Mouse (Mus musculus): ENCODE data around the gene Ppp1r21. TPM values are rescaled to one million over a fixed set of nuclear protein-coding genes. Genes with fewer than 3 reads are reported as not detected.

Ppp1r21 gene
- polyA plus RNA-seq, 1 experiment from 2014 or later, result 27.6 TPM

DNA sequence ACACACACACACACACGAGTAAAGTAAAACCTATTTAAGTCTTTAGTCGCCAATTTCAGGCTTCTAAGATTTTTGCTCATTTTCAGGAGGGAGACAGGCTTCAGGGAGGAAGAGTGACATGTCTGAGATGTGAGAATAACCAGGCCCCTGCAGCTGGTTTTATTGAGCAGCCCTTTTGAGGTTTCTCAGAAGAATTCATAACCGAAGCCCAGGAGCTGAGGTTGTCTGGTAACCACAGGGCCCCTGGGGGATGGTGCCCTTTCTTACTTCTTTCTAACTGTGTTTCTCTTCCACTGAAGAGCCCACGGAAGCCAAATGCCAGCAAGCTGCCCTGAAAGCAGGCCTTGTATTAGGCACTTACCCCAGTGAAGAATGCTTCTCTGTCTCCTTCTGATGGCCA, 91.0 kb downstream of the Ppp1r21 start:
- no peak overlapping the region for H3K4me3 ChIP-seq (replicated peaks; ENCODE audit: low read depth, low read length)
- no peak overlapping the region for H3K4me2 ChIP-seq (ENCODE audit: low read length)
- no peaks in the 10 kb centered on the region; the same call in 1 of the 2 replicates for H3K4me1 ChIP-seq (replicated peaks; ENCODE audit: insufficient read depth, low read length)
- H3K36me3 ChIP-seq (ENCODE audit: insufficient read depth, low read length), result no peaks in the 10 kb centered on the region
- DNase-seq (ENCODE audit: low spot score), result no peak
- no peak overlapping the region for H3K27ac ChIP-seq
- no peak for ATAC-seq (replicated peaks; ENCODE audit: low FRiP score, low read depth)
- no peaks in the 10 kb centered on the region for H3K27me3 ChIP-seq (ENCODE audit: insufficient read depth, low read length)
- TF ChIP-seq CTCF (IDR thresholded peaks at IDR 0.05; ENCODE audit: low read depth), result no peak
- 89% methylated on average over 4 of the region's 4 CpGs for WGBS
- no peaks in the 10 kb centered on the region for H3K9me3 ChIP-seq (replicated peaks; ENCODE audit: low read length)
- no peak overlapping the region for H3K9ac ChIP-seq (ENCODE audit: low read depth, low read length)

DNA sequence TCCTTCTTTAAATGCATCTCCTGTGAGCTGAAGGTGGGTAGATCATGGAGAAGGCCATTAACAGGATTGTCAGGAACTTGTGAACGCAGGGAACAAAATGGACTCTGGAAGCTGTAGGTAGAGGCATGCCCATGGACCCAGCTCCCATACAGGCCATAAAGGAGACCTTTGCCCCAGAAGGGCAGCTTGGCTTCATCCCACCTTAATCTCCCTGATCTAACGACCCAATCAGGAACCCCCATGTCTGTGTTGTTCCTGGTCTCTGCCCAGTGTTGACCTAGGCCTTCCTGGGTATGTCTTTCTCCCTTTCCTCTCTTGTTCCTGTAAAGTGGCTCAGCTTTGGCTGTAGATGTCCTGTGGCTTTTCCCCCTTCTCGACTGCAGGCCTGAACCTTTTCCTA, 91.5 kb downstream of the Ppp1r21 start:
- Histone ChIP-seq H3K9me3 (replicated peaks; ENCODE audit: low read length) (no peaks in the 10 kb centered on the region), H3K9ac (ENCODE audit: low read depth, low read length) (no peak overlapping the region), H3K4me3 (replicated peaks; ENCODE audit: low read depth, low read length) (no peak overlapping the region), H3K4me1 (replicated peaks; ENCODE audit: insufficient read depth, low read length) (no peaks in the 10 kb centered on the region; the same call in 1 of the 2 replicates), H3K27me3 (ENCODE audit: insufficient read depth, low read length) (no peaks in the 10 kb centered on the region), H3K36me3 (ENCODE audit: insufficient read depth, low read length) (no peaks in the 10 kb centered on the region), H3K4me2 (ENCODE audit: low read length) (no peak overlapping the region), H3K27ac (no peak overlapping the region)
- WGBS, result 91% methylated on average over 3 of the region's 3 CpGs
- DNase-seq (ENCODE audit: low spot score), result no peak
- no peak for ATAC-seq (replicated peaks; ENCODE audit: low FRiP score, low read depth)
- no peak for TF ChIP-seq CTCF (IDR thresholded peaks at IDR 0.05; ENCODE audit: low read depth)

DNA sequence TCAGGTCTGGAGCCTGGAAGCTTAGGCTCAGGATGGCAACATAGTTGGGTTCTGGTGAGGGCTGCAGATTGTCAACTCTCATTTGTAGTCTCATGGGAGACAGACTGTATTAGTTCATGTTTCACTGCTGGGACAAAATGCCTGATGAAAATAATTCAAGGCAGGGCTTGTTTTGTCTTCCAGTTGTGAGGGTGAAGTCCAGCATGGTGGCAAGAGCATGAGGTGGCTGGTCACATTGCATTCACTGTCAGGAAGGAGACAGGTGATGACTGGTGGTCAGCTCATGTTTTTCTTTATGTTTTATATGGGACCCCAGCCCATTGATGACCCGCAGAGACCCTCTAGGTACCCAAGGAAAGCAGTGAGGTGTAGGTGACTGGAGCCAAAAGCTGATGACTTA, 92.8 kb downstream of the Ppp1r21 start:
- Histone ChIP-seq H3K36me3 (ENCODE audit: insufficient read depth, low read length) (no peaks in the 10 kb centered on the region), H3K4me2 (ENCODE audit: low read length) (no peak overlapping the region), H3K4me1 (replicated peaks; ENCODE audit: insufficient read depth, low read length) (peaks cover 8% of the 10 kb centered on the region; the same call in 1 of the 2 replicates), H3K27me3 (ENCODE audit: insufficient read depth, low read length) (no peaks in the 10 kb centered on the region), H3K4me3 (replicated peaks; ENCODE audit: low read depth, low read length) (no peak overlapping the region), H3K9ac (ENCODE audit: low read depth, low read length) (no peak overlapping the region), H3K27ac (no peak overlapping the region), H3K9me3 (replicated peaks; ENCODE audit: low read length) (no peaks in the 10 kb centered on the region)
- no peak for DNase-seq (ENCODE audit: low spot score)
- ATAC-seq (replicated peaks; ENCODE audit: low FRiP score, low read depth), result no peak
- TF ChIP-seq CTCF (IDR thresholded peaks at IDR 0.05; ENCODE audit: low read depth), result no peak
- WGBS, result 88% methylated on average over 1 of the region's 1 CpGs

DNA sequence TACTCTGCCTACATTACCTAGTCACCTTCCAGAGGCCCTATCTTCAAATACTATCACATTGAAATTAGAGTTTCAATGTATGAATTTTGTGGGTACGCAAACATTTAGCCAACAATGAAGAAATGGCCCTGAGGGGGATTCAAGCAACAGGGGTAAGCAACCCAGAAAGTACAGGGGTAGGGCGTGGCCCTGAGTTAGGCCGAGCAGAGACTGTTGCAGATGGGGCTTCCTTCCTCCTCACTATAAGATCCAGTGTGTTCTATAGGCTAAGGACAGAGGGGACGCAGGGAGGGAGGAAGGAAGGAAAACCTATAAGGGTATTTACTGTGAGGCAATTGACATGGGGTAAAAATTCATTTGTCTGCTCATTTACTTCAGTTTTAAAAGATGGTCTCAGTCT, 94.5 kb downstream of the Ppp1r21 start:
- Histone ChIP-seq H3K27me3 (ENCODE audit: insufficient read depth, low read length) (no peaks in the 10 kb centered on the region), H3K4me3 (replicated peaks; ENCODE audit: low read depth, low read length) (no peak overlapping the region), H3K9ac (ENCODE audit: low read depth, low read length) (no peak overlapping the region), H3K4me1 (replicated peaks; ENCODE audit: insufficient read depth, low read length) (peaks cover 13% of the 10 kb centered on the region; the same call in 1 of the 2 replicates), H3K4me2 (ENCODE audit: low read length) (no peak overlapping the region), H3K27ac (no peak overlapping the region), H3K9me3 (replicated peaks; ENCODE audit: low read length) (no peaks in the 10 kb centered on the region), H3K36me3 (ENCODE audit: insufficient read depth, low read length) (no peaks in the 10 kb centered on the region)
- ATAC-seq (replicated peaks; ENCODE audit: low FRiP score, low read depth) (no peak), DNase-seq (ENCODE audit: low spot score) (no peak)
- TF ChIP-seq CTCF (IDR thresholded peaks at IDR 0.05; ENCODE audit: low read depth), result no peak
- 86% methylated on average over 4 of the region's 4 CpGs for WGBS

DNA sequence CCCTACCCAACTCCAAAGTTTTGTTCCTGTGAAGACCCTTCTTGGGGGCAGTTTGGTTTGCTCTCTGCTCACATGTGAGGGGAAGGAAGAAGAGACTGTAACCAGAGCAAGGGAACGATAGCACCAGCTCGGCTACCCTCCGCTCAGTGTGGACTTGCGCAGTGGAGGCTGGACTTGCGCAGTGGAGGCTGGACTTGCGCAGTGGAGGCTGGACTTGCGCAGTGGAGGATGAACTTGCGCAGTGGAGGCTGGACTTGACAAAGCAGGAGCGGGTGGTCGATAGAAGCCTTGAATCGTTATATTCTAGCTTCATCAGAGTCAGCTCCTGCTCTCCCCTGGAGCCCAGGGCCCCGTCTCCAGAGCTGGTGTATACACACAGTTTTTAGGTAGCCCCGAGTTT, 95.4 kb downstream of the Ppp1r21 start:
- Histone ChIP-seq H3K4me3 (replicated peaks; ENCODE audit: low read depth, low read length) (no peak overlapping the region), H3K4me1 (replicated peaks; ENCODE audit: insufficient read depth, low read length) (peaks cover 23% of the 10 kb centered on the region), H3K36me3 (ENCODE audit: insufficient read depth, low read length) (no peaks in the 10 kb centered on the region), H3K27ac (peak overlapping the region; percentile 88), H3K9ac (ENCODE audit: low read depth, low read length) (no peak overlapping the region), H3K27me3 (ENCODE audit: insufficient read depth, low read length) (no peaks in the 10 kb centered on the region), H3K9me3 (replicated peaks; ENCODE audit: low read length) (no peaks in the 10 kb centered on the region), H3K4me2 (ENCODE audit: low read length) (no peak overlapping the region)
- no peak for TF ChIP-seq CTCF (IDR thresholded peaks at IDR 0.05; ENCODE audit: low read depth)
- DNase-seq (ENCODE audit: low spot score) (no peak), ATAC-seq (replicated peaks; ENCODE audit: low FRiP score, low read depth) (no peak)
- 88% methylated on average over 13 of the region's 13 CpGs for WGBS

DNA sequence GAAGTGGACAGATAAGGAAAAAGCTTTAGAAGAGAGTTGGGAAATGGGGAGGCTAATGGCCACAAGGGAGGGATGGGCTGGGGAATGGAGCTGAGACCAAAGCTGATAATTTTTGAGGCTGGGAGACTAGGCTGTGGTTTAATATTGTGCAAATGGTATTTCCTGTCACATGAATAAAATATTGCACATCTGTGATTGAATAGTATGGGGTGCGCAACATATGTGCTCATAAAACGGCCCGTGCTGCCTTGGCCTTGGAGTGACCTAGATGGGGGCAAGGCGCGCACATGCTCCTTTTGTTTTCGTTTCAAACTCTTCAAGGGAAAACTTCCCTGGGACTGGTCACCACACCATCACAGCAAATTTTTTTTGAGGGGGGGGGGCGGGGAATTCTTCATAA, 96.0 kb downstream of the Ppp1r21 start:
- Histone ChIP-seq H3K4me1 (replicated peaks; ENCODE audit: insufficient read depth, low read length) (peaks cover 24% of the 10 kb centered on the region), H3K9me3 (replicated peaks; ENCODE audit: low read length) (no peaks in the 10 kb centered on the region), H3K36me3 (ENCODE audit: insufficient read depth, low read length) (no peaks in the 10 kb centered on the region), H3K27ac (peak overlapping the region; percentile 88), H3K9ac (ENCODE audit: low read depth, low read length) (no peak overlapping the region), H3K4me2 (ENCODE audit: low read length) (peak overlapping the region; percentile 47), H3K27me3 (ENCODE audit: insufficient read depth, low read length) (no peaks in the 10 kb centered on the region), H3K4me3 (replicated peaks; ENCODE audit: low read depth, low read length) (no peak overlapping the region)
- peak; percentile 65 for DNase-seq (ENCODE audit: low spot score)
- 0 out of 2 replicates have a peak, but pooled peaks have one; percentile 4 for ATAC-seq (replicated peaks; ENCODE audit: low FRiP score, low read depth)
- TF ChIP-seq CTCF (IDR thresholded peaks at IDR 0.05; ENCODE audit: low read depth), result no peak
- WGBS, result 40% methylated on average over 7 of the region's 7 CpGs

DNA sequence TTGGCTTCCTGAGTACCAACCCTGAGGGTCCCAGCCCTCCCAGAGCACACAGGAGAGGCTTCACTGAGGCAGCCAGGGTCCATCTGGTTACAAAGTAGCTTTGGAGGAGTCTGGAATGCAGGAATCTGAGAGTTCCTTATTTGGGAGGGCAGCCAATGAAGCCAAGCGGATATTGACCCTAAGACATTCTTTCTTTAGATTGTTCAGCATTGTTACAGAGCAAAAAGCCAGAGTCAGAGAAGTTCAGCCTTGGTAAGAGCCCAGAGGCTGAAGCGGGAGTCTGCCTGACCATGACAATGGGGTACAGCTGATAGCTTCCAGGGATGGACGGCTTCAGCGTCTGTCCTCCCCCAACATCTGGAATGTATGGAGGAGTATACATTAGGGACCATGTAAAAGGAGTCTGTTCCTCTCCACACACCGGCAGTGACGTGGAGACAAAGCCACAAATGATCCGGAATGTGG, 96.5 kb downstream of the Ppp1r21 start:
- peak; percentile 96 for DNase-seq (ENCODE audit: low spot score)
- 11% methylated on average over 7 of the region's 7 CpGs for WGBS
- Histone ChIP-seq H3K4me1 (replicated peaks; ENCODE audit: insufficient read depth, low read length) (peaks cover 28% of the 10 kb centered on the region), H3K9ac (ENCODE audit: low read depth, low read length) (peak overlapping the region; percentile 49; the same call in 1 of the 2 replicates), H3K27ac (peak overlapping the region; percentile 88), H3K4me3 (replicated peaks; ENCODE audit: low read depth, low read length) (peak overlapping the region; percentile 23), H3K9me3 (replicated peaks; ENCODE audit: low read length) (no peaks in the 10 kb centered on the region), H3K27me3 (ENCODE audit: insufficient read depth, low read length) (no peaks in the 10 kb centered on the region), H3K4me2 (ENCODE audit: low read length) (peak overlapping the region; percentile 47), H3K36me3 (ENCODE audit: insufficient read depth, low read length) (no peaks in the 10 kb centered on the region)
- peak; percentile 45 for ATAC-seq (replicated peaks; ENCODE audit: low FRiP score, low read depth)
- TF ChIP-seq CTCF (IDR thresholded peaks at IDR 0.05; ENCODE audit: low read depth), result no peak

Measured in kidney, postnatal 0 days (tissue).